Mouse (Mus musculus) embryonic facial prominence, embryonic 11.5 days (tissue): ENCODE data around the gene Spns2. TPM values are rescaled to one million over a fixed set of nuclear protein-coding genes. Genes with fewer than 3 reads are reported as not detected.

Experiments used
- ATAC-seq: fragments of 200-750 bp; cut with Nextera tagmentation; replicated peaks from 2 replicates; pipeline ENCODE4 v1.8.0; 2017; ENCODE audit warnings: low read depth; ENCODE audit not compliant: insufficient number of reproducible peaks, low FRiP score, low TSS enrichment
- DNase-seq: peaks from one replicate; pipeline ENCODE4 v3.0.0-alpha.2; 2015; ENCODE audit warnings: low spot score
- H3K27ac ChIP-seq: fragments of 300-500 bp; sonication (generic); replicated peaks from 2 replicates; pipeline ENCODE4 v1.5.1; 2014; ENCODE audit warnings: mild to moderate bottlenecking, low read depth, low read length, control low read depth
- H3K27me3 ChIP-seq: fragments of 300-500 bp; sonication (generic); 2 replicates; pipeline ENCODE4 v1.6.1; 2014; ENCODE audit warnings: mild to moderate bottlenecking, low read length, moderate library complexity, mixed read lengths; ENCODE audit not compliant: control insufficient read depth, insufficient read depth
- H3K36me3 ChIP-seq: fragments of 300-500 bp; sonication (generic); replicated peaks from 2 replicates; pipeline ENCODE4 v1.6.1; 2014; ENCODE audit warnings: low read depth, mild to moderate bottlenecking, low read length, moderate library complexity, mixed read lengths; ENCODE audit not compliant: control insufficient read depth, insufficient read depth
- H3K4me1 ChIP-seq: fragments of 300-500 bp; sonication (generic); 2 replicates; pipeline ENCODE4 v1.6.1; 2014; ENCODE audit warnings: low read length, mixed read lengths; ENCODE audit not compliant: control insufficient read depth, insufficient read depth
- H3K4me2 ChIP-seq: fragments of 300-500 bp; sonication (generic); 2 replicates; pipeline ENCODE4 v1.6.1; 2014; ENCODE audit warnings: low read depth, mild to moderate bottlenecking, control low read depth, low read length, moderate library complexity
- H3K4me3 ChIP-seq: fragments of 300-500 bp; sonication (generic); 2 replicates; pipeline ENCODE4 v1.5.1; 2014; ENCODE audit warnings: low read depth, low read length, control low read depth
- H3K9ac ChIP-seq: fragments of 300-500 bp; sonication (generic); replicated peaks from 2 replicates; pipeline ENCODE4 v1.6.1; 2014; ENCODE audit warnings: mild to moderate bottlenecking, control low read depth, low read length
- H3K9me3 ChIP-seq: fragments of 300-500 bp; sonication (generic); replicated peaks from 2 replicates; pipeline ENCODE4 v1.6.1; 2016; ENCODE audit warnings: mild to moderate bottlenecking, low read length, inconsistent platforms, mixed read lengths; ENCODE audit not compliant: control insufficient read depth
- WGBS: fragments of 180-500 bp; shearing (Covaris S2); extraction: QIAGEN DNeasy Blood & Tissue Kit; methylation state at CpG from one replicate; pipeline ENCODE4 v1.1.7; 2014; 5-methylcytosine and 5-hydroxymethylcytosine counted together
- polyA plus RNA-seq: library from polyadenylated mRNA; unstranded; fragments of >200 nt; fragmentation: Nextera tagmentation; extraction: Ambion mirVana; gene quantifications from 2 replicates; pipeline ENCODE4 v1.2.1, GENCODE M21; 2014

Gene Spns2
- polyA plus RNA-seq, 1 experiment from 2014 or later, result 3.0 TPM

GRCm38 (mm10) chr11:72429288-72429690 is 60.4 kb downstream of the Spns2 start:
- no peaks in the 10 kb centered on the region for H3K4me1 ChIP-seq
- no peaks in the 10 kb centered on the region for H3K27me3 ChIP-seq
- DNase-seq (peak; percentile 84), ATAC-seq (no peak; the same call in 1 of the 2 replicates)
- no peak overlapping the region for H3K27ac ChIP-seq
- no peak overlapping the region for H3K4me3 ChIP-seq
- no peaks in the 10 kb centered on the region for H3K9me3 ChIP-seq
- WGBS, result 37% methylated on average over 7 of the region's 7 CpGs
- no peak overlapping the region for H3K4me2 ChIP-seq
- H3K36me3 ChIP-seq, result no peaks in the 10 kb centered on the region
- H3K9ac ChIP-seq, result no peak overlapping the region

GRCm38 (mm10) chr11:72428694-72429093 is 61.0 kb downstream of the Spns2 start:
- 0% methylated on average over 5 of the region's 5 CpGs for WGBS
- Histone ChIP-seq H3K4me2 (no peak overlapping the region), H3K9me3 (no peaks in the 10 kb centered on the region)

GRCm38 (mm10) chr11:72426884-72427283 is 62.8 kb downstream of the Spns2 start:
- Histone ChIP-seq H3K27ac (no peak overlapping the region), H3K36me3 (no peaks in the 10 kb centered on the region), H3K4me2 (no peak overlapping the region), H3K4me1 (no peaks in the 10 kb centered on the region), H3K9me3 (no peaks in the 10 kb centered on the region), H3K4me3 (no peak overlapping the region), H3K9ac (no peak overlapping the region), H3K27me3 (no peaks in the 10 kb centered on the region)
- no peak for DNase-seq
- no peak for ATAC-seq

More at GRCm38 (mm10) chr11:72428694-72429093, 61.0 kb downstream of the Spns2 start:
- no peak overlapping the region for H3K4me3 ChIP-seq
- no peaks in the 10 kb centered on the region for H3K4me1 ChIP-seq
- no peak for ATAC-seq
- H3K27ac ChIP-seq, result no peak overlapping the region
- no peak overlapping the region for H3K9ac ChIP-seq
- no peaks in the 10 kb centered on the region for H3K27me3 ChIP-seq
- no peaks in the 10 kb centered on the region for H3K36me3 ChIP-seq
- DNase-seq, result peak; percentile 79

- no peaks in the 10 kb centered on the region for H3K4me1 ChIP-seq
- no peak overlapping the region for H3K9ac ChIP-seq
- H3K27ac ChIP-seq, result no peak overlapping the region
- no peaks in the 10 kb centered on the region for H3K9me3 ChIP-seq
- H3K36me3 ChIP-seq, result no peaks in the 10 kb centered on the region
- ATAC-seq (no peak), DNase-seq (no peak)
- no peak overlapping the region for H3K4me2 ChIP-seq
- H3K27me3 ChIP-seq, result no peaks in the 10 kb centered on the region
- no peak overlapping the region for H3K4me3 ChIP-seq
Observed at GRCm38 (mm10) chr11:72425201-72425600, 64.5 kb downstream of the Spns2 start.

- H3K36me3 ChIP-seq, result no peaks in the 10 kb centered on the region
- H3K27me3 ChIP-seq, result no peaks in the 10 kb centered on the region
- WGBS, result 82% methylated on average over 4 of the region's 4 CpGs
- H3K27ac ChIP-seq, result no peak overlapping the region
- no peak overlapping the region for H3K4me2 ChIP-seq
- no peak overlapping the region for H3K9ac ChIP-seq
- H3K4me3 ChIP-seq, result no peak overlapping the region
- no peaks in the 10 kb centered on the region for H3K4me1 ChIP-seq
- H3K9me3 ChIP-seq, result no peaks in the 10 kb centered on the region
- no peak for ATAC-seq
- no peak for DNase-seq
Observed at GRCm38 (mm10) chr11:72423686-72424085, 66.0 kb downstream of the Spns2 start.

- no peak overlapping the region for H3K4me3 ChIP-seq
- no peak for ATAC-seq
- H3K9ac ChIP-seq, result no peak overlapping the region
- no peaks in the 10 kb centered on the region for H3K9me3 ChIP-seq
- no peak for DNase-seq
- H3K36me3 ChIP-seq, result no peaks in the 10 kb centered on the region
- peaks cover 2% of the 10 kb centered on the region for H3K4me1 ChIP-seq
- no peaks in the 10 kb centered on the region for H3K27me3 ChIP-seq
- H3K4me2 ChIP-seq, result no peak overlapping the region
- WGBS, result 86% methylated on average over 11 of the region's 11 CpGs
- no peak overlapping the region for H3K27ac ChIP-seq
Observed at GRCm38 (mm10) chr11:72421518-72422278, 68.0 kb downstream of the Spns2 start.

- Histone ChIP-seq H3K4me3 (no peak overlapping the region), H3K36me3 (no peaks in the 10 kb centered on the region), H3K4me2 (no peak overlapping the region), H3K4me1 (peaks cover 2% of the 10 kb centered on the region), H3K9me3 (no peaks in the 10 kb centered on the region), H3K27me3 (no peaks in the 10 kb centered on the region), H3K9ac (no peak overlapping the region), H3K27ac (no peak overlapping the region)
- ATAC-seq, result no peak
- 86% methylated on average over 6 of the region's 6 CpGs for WGBS
- no peak for DNase-seq
Observed at GRCm38 (mm10) chr11:72420460-72421122, 69.1 kb downstream of the Spns2 start.

- Histone ChIP-seq H3K27me3 (no peaks in the 10 kb centered on the region), H3K4me3 (no peak overlapping the region), H3K9me3 (no peaks in the 10 kb centered on the region), H3K4me2 (no peak overlapping the region), H3K27ac (no peak overlapping the region), H3K4me1 (peaks cover 2% of the 10 kb centered on the region), H3K9ac (no peak overlapping the region), H3K36me3 (no peaks in the 10 kb centered on the region)
- DNase-seq, result no peak
- ATAC-seq, result no peak
- WGBS, result 89% methylated on average over 6 of the region's 6 CpGs
Observed at GRCm38 (mm10) chr11:72419006-72419405, 70.7 kb downstream of the Spns2 start.
